Mouse (Mus musculus): ENCODE data around the gene Higd1a.

The Higd1a gene

GRCm38 (mm10) chr9:121858153-121858488 lies at the start of gene Higd1a:
TSS of gene Higd1a (minus strand) at chr9:121858362.
- no peak for DNase-seq (ENCODE audit: low spot score in 2 of 2)

- no peak for DNase-seq (ENCODE audit: low spot score in 2 of 2)
These were observed 49.4 kb upstream of the Higd1a start for GRCm38 (mm10) chr9:121907356-121908070.

- DNase-seq (ENCODE audit: low spot score in 2 of 2): no peak
These were observed 48.3 kb upstream of the Higd1a start for GRCm38 (mm10) chr9:121906456-121906855.

GRCm38 (mm10) chr9:121905556-121906185 lies 47.5 kb upstream of the Higd1a start:
- DNase-seq (ENCODE audit: low spot score in 2 of 2): peak; percentile 41 to 44

- no peak for DNase-seq (ENCODE audit: low spot score in 2 of 2)
These were observed 46.8 kb upstream of the Higd1a start for GRCm38 (mm10) chr9:121904946-121905345.

- DNase-seq (ENCODE audit: low spot score in 2 of 2): no peak
These were observed 46.2 kb upstream of the Higd1a start for GRCm38 (mm10) chr9:121904319-121904718.

GRCm38 (mm10) chr9:121903476-121904305 lies 45.5 kb upstream of the Higd1a start:
- no peak for DNase-seq (ENCODE audit: low spot score in 2 of 2)

GRCm38 (mm10) chr9:121901710-121902700 lies 43.8 kb upstream of the Higd1a start:
- DNase-seq (ENCODE audit: low spot score in 2 of 2): no peak

GRCm38 (mm10) chr9:121900282-121900855 lies 42.2 kb upstream of the Higd1a start:
- no peak for DNase-seq (ENCODE audit: low spot score in 2 of 2)

GRCm38 (mm10) chr9:121899306-121899705 lies 41.1 kb upstream of the Higd1a start:
- DNase-seq (ENCODE audit: low spot score in 2 of 2): no peak

- DNase-seq (ENCODE audit: low spot score in 2 of 2): no peak
These were observed 40.1 kb upstream of the Higd1a start, which contains the start of gene Ackr2 for GRCm38 (mm10) chr9:121898245-121898644. TSS of gene Ackr2 (plus strand) at chr9:121898355.

- no peak for DNase-seq (ENCODE audit: low spot score in 2 of 2)
These were observed 38.7 kb upstream of the Higd1a start for GRCm38 (mm10) chr9:121896820-121897219.

GRCm38 (mm10) chr9:121895392-121895993 lies 37.3 kb upstream of the Higd1a start:
- no peak for DNase-seq (ENCODE audit: low spot score in 2 of 2)

- no peak for DNase-seq (ENCODE audit: low spot score in 2 of 2)
These were observed 36.3 kb upstream of the Higd1a start for GRCm38 (mm10) chr9:121894447-121894846.

GRCm38 (mm10) chr9:121892057-121892687 lies 34.0 kb upstream of the Higd1a start:
- DNase-seq (ENCODE audit: low spot score in 2 of 2): no peak

GRCm38 (mm10) chr9:121891301-121891700 lies 33.1 kb upstream of the Higd1a start:
- DNase-seq (ENCODE audit: low spot score in 2 of 2): no peak

- DNase-seq (ENCODE audit: low spot score in 2 of 2): peak; percentile 45 to 59
These were observed 32.3 kb upstream of the Higd1a start for GRCm38 (mm10) chr9:121890441-121890941.

- DNase-seq (ENCODE audit: low spot score in 2 of 2): no peak
These were observed 31.8 kb upstream of the Higd1a start for GRCm38 (mm10) chr9:121889927-121890440.

- no peak for DNase-seq (ENCODE audit: low spot score in 2 of 2)
These were observed 23.9 kb upstream of the Higd1a start for GRCm38 (mm10) chr9:121882015-121882457.

Measured in right cerebral cortex, adult 2 months (tissue).